Mouse (Mus musculus) megakaryocyte-erythroid progenitor cell, adult 5-6 weeks (primary cell): Measurements from ENCODE around the gene Lekr1. TPM values are rescaled to one million over a fixed set of nuclear protein-coding genes. Genes with fewer than 3 reads are reported as not detected.
A peak's percentile ranks its signal among the peaks of the same experiment; 100 is the strongest.

Source experiments
- ATAC-seq: replicated peaks from 2 replicates; pipeline ENCODE4 v1.8.0; 2016; ENCODE audit warnings: mild to moderate bottlenecking, inconsistent platforms; ENCODE audit not compliant: severe bottlenecking, poor library complexity, low FRiP score, low TSS enrichment
- total RNA-seq, 2 experiments: library from RNA; stranded (forward) in 1 of 2; stranded (reverse) in 1 of 2; fragments of 200-1000, 215-1000 nt in 1 of 2; fragments of >200 nt in 1 of 2; fragmentation: Nextera tagmentation in 1 of 2; gene quantifications; 2 replicates each; pipeline ENCODE4 v1.2.3; 2014 to 2017

The Lekr1 gene
- total RNA-seq, 2 experiments from 2014 or later = 3.3 TPM; not detected in 1

DNA sequence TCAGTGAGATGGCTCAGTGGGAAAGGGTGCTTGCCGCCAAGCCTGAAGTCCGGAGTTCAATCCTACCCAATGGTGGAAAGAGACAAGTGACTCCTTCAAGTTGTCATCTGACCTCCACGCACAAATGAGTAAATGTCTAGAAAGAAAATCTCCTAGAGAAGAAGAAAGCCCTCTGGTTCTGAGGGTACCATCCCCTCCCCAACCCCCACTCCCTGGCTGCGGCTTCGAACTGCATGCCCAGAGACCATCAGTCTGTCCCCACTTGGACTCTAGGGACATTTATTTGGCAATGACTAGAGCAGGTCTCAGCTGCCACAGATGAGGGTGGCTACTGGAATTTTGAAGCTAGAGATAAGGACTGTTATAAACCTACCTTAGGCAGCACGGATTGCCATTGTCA lies 193.7 kb downstream of the Lekr1 start:
- no peak for ATAC-seq

- no peak for ATAC-seq
These were observed 194.9 kb downstream of the Lekr1 start for GRCm38 (mm10) chr3:65860903-65861302.

DNA sequence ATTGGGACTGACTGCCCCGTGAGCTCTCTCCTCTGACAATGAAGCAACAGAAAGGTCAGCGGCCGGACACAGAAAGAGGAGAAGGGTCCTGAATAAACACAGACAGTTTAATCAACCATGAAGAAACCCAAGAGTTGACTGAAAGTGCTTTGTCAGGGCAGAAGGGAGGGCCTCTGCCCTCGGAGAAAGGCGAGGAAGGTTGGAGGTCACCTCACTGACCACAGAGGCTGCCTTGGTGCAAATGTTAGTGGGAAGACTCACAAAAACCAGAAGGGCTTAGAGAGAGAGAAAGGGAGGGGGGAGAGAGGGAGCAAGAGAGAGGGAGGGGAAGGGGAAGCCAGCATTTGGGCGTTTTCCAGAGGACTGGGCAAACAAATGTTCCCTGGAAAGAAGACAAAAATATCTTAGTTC lies 195.4 kb downstream of the Lekr1 start:
- ATAC-seq = no peak

GRCm38 (mm10) chr3:65863297-65863696 lies 197.3 kb downstream of the Lekr1 start:
- peak; percentile 91 for ATAC-seq

- no peak for ATAC-seq
These were observed 197.8 kb downstream of the Lekr1 start for GRCm38 (mm10) chr3:65863762-65864377.

- ATAC-seq = no peak
These were observed 202.9 kb downstream of the Lekr1 start for GRCm38 (mm10) chr3:65868931-65869330.

DNA sequence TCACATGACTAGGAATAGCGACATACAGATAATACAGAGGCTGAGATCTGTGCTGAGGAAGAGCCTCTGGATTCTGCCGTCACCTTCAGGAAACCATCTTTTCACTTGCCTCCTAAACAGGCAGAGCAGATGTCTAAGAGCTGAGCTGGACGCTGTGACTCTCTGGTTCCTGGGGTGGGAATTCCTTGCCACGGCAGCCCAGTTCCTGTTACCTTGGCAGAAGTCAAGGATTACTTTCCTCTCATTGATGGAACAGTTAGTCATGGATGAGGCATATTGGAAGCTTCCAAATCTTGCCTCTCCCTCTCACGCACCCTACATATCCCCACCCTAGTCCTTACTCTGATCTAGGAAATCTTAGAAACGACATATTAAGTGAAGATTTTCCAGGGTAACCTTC lies 203.7 kb downstream of the Lekr1 start:
- no peak for ATAC-seq

DNA sequence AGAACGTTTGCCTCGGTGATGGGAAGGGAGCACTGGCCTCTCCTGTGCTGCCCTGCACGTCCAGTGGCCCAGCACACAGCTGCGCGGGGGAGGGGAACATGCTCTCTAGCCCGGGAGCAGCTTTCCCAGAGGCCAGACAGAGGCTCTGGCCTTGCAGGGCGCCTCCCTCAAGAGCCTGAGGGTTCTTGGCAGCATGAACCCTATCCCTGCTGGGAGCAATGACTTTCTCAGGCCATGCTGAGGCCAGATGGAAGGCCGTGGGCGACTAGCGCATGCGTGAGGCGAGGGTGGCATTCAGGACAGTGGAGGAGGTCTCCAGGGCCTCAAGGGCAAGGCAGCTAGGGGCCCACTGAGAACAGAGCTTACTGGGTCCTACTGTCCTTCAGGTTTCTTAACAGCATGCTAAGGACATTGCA lies 205.2 kb downstream of the Lekr1 start:
- 0 out of 2 replicates have a peak, but pooled peaks have one; percentile 41 for ATAC-seq

DNA sequence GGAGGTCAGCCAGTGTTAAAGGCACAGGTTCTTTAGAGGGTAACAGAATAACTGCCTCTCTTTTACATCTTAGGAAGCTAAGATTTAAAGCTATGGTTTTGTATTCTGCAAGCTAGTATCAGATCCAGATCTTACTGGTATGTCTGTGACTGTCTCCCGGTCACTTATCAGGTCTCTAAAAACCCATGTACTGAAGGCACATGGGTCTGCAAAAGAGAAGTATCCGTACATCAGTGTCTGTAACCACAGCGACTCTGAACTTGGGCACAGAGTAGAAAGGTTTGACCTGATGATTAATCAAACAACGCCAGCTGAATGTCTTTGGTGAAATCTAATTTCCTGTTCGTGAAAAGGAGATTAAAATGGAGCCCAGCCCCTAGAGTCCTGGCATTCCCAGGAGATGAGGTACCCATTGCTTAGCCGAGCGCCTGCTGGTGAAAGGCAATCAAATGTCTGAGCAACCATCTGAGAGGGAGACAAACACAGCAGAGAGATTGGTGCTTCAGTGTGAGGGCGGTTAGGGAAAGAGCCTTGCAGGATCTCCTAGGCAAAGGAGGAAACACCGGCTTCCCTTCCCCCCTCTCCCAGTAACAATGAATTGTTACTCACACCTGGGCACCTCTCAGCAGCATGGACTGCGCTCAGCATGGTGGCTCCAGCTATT lies 205.7 kb downstream of the Lekr1 start:
- ATAC-seq = no peak

GRCm38 (mm10) chr3:65873093-65873830 lies 207.2 kb downstream of the Lekr1 start:
- ATAC-seq = no peak

Other genes with a start within 250 kb of the Lekr1 start
- 3.5 and 6.9 TPM in 2 replicates for gene Tiparp, start 137.8 kb upstream of the Lekr1 start, total RNA-seq (2014; fragmentation: Nextera tagmentation)
- gene Tiparp, start 137.8 kb upstream of the Lekr1 start, total RNA-seq (2017) = 8.3 and 17.0 TPM in 2 replicates